Mouse (Mus musculus): ENCODE measurements around the gene Tgfbr3. TPM values are rescaled to one million over a fixed set of nuclear protein-coding genes. Genes with fewer than 3 reads are reported as not detected.

Tgfbr3 gene
- polyA plus RNA-seq, 1 experiment from 2014 or later: 38.2 TPM

DNA sequence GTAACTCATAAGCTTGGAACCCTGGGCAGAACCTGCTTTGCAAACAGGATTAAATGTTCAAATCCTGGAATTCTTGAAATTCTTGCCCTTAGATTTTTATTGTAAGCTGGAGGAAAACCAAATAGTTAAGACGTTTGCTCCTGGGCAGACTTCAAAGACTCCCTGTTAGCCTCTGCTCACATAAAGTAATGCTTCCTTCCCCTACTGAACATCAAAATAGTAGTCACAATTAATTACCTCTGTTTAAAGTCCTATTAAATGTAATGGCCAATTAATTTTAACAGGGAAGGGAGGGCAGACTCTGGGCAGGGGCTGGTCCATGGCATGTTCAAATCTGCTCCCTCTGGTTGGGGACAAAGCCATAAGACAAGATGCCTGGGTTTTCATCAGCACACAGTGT lies 49.2 kb downstream of the Tgfbr3 start:
- ATAC-seq (replicated peaks; ENCODE audit: low FRiP score): no peak
- H3K4me3 ChIP-seq (ENCODE audit: low read depth, low read length): no peak overlapping the region
- H3K27ac ChIP-seq (ENCODE audit: low read depth, low read length): no peak overlapping the region
- WGBS: 57% methylated on average over 1 of the region's 1 CpGs
- DNase-seq (ENCODE audit: low spot score): no peak
- H3K9me3 ChIP-seq (ENCODE audit: control insufficient read depth, low read length): no peaks in the 10 kb centered on the region
- H3K4me1 ChIP-seq (replicated peaks; ENCODE audit: control insufficient read depth, insufficient read depth, low read length): peaks cover 61% of the 10 kb centered on the region
- no peak overlapping the region for H3K9ac ChIP-seq (ENCODE audit: low read depth, low read length)
- H3K4me2 ChIP-seq: no peak overlapping the region
- H3K27me3 ChIP-seq (replicated peaks; ENCODE audit: control insufficient read depth, insufficient read depth, low read length): no peaks in the 10 kb centered on the region
- 0 out of 2 replicates have a peak, but pooled peaks cover 2% of the 10 kb centered on the region for H3K36me3 ChIP-seq (ENCODE audit: control insufficient read depth, insufficient read depth, low read length)

DNA sequence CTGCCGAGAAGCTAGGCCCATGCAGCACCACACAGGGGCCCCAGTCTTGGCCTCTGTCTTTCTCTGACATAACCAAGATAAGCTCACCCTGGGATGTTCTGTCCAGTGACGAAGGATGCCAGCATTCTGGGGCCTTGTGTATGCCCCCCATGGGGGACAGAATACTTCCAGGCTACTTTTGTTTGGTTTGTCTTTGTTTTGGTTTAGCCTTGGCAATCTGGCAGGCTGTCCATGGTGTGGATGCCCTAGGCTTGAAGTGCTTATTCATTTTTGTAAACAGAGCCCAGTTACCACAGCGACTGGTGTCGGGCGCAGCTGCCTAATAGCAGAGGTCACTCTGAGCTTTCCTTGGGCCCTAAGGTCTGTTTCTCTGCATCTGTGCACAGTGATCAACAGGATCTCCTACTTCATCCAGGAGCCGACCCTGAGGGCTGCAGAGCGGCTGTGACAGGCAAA lies 51.4 kb downstream of the Tgfbr3 start:
- no peak for DNase-seq (ENCODE audit: low spot score)
- peaks cover 68% of the 10 kb centered on the region for H3K4me1 ChIP-seq (replicated peaks; ENCODE audit: control insufficient read depth, insufficient read depth, low read length)
- peak; percentile 78 for ATAC-seq (replicated peaks; ENCODE audit: low FRiP score)

GRCm38 (mm10) chr5:107236975-107237374 lies 52.5 kb downstream of the Tgfbr3 start:
- H3K9me3 ChIP-seq (ENCODE audit: control insufficient read depth, low read length): no peaks in the 10 kb centered on the region
- H3K27ac ChIP-seq (ENCODE audit: low read depth, low read length): peak overlapping the region; percentile 86
- peaks cover 63% of the 10 kb centered on the region for H3K4me1 ChIP-seq (replicated peaks; ENCODE audit: control insufficient read depth, insufficient read depth, low read length)
- peak overlapping the region; percentile 49 for H3K9ac ChIP-seq (ENCODE audit: low read depth, low read length)
- H3K4me2 ChIP-seq: peak overlapping the region; percentile 45
- DNase-seq (ENCODE audit: low spot score) (no peak), ATAC-seq (replicated peaks; ENCODE audit: low FRiP score) (peak; percentile 73)
- H3K4me3 ChIP-seq (ENCODE audit: low read depth, low read length): no peak overlapping the region
- no peaks in the 10 kb centered on the region for H3K27me3 ChIP-seq (replicated peaks; ENCODE audit: control insufficient read depth, insufficient read depth, low read length)
- WGBS: 25% methylated on average over 6 of the region's 6 CpGs
- no peaks in the 10 kb centered on the region for H3K36me3 ChIP-seq (ENCODE audit: control insufficient read depth, insufficient read depth, low read length)

More for the DNA sequence above, 51.4 kb downstream of the Tgfbr3 start:
- 45% methylated on average over 7 of the region's 7 CpGs for WGBS
- H3K36me3 ChIP-seq (ENCODE audit: control insufficient read depth, insufficient read depth, low read length): no peaks in the 10 kb centered on the region
- H3K4me2 ChIP-seq: peak overlapping the region; percentile 45
- H3K27me3 ChIP-seq (replicated peaks; ENCODE audit: control insufficient read depth, insufficient read depth, low read length): no peaks in the 10 kb centered on the region
- H3K4me3 ChIP-seq (ENCODE audit: low read depth, low read length): no peak overlapping the region
- peak overlapping the region; percentile 49; the same call in 1 of the 2 replicates for H3K9ac ChIP-seq (ENCODE audit: low read depth, low read length)
- H3K27ac ChIP-seq (ENCODE audit: low read depth, low read length): peak overlapping the region; percentile 86
- no peaks in the 10 kb centered on the region for H3K9me3 ChIP-seq (ENCODE audit: control insufficient read depth, low read length)

DNA sequence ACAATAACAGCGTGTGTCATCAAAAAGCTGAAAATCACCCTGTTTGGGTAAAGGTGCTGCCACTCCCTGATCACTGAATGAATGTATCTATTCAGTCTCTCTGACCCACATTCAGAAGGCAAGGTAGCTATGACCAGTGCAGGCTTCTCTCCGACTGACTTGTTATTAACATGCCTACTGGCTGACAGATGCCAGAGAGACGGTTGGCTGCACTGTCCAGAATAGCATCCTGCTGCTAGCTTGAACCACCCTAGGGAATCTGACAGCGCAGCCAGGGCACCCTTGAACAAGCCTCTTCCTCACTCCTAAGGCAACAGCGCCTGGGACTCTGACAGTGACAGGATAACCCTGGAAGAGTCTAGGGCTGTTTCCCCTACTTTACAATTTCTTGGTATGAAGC lies 53.4 kb downstream of the Tgfbr3 start:
- no peaks in the 10 kb centered on the region for H3K27me3 ChIP-seq (replicated peaks; ENCODE audit: control insufficient read depth, insufficient read depth, low read length)
- DNase-seq (ENCODE audit: low spot score) (no peak), ATAC-seq (replicated peaks; ENCODE audit: low FRiP score) (no peak)
- H3K4me2 ChIP-seq: no peak overlapping the region; the same call in 1 of the 2 replicates
- no peak overlapping the region for H3K4me3 ChIP-seq (ENCODE audit: low read depth, low read length)
- peak overlapping the region; percentile 86 for H3K27ac ChIP-seq (ENCODE audit: low read depth, low read length)
- WGBS: 67% methylated on average over 5 of the region's 5 CpGs
- no peaks in the 10 kb centered on the region for H3K9me3 ChIP-seq (ENCODE audit: control insufficient read depth, low read length)
- peaks cover 67% of the 10 kb centered on the region for H3K4me1 ChIP-seq (replicated peaks; ENCODE audit: control insufficient read depth, insufficient read depth, low read length)
- H3K9ac ChIP-seq (ENCODE audit: low read depth, low read length): peak overlapping the region; percentile 49; the same call in 1 of the 2 replicates
- H3K36me3 ChIP-seq (ENCODE audit: control insufficient read depth, insufficient read depth, low read length): no peaks in the 10 kb centered on the region

GRCm38 (mm10) chr5:107233366-107234354 lies 55.8 kb downstream of the Tgfbr3 start:
- Histone ChIP-seq H3K36me3 (ENCODE audit: control insufficient read depth, insufficient read depth, low read length) (no peaks in the 10 kb centered on the region), H3K27me3 (replicated peaks; ENCODE audit: control insufficient read depth, insufficient read depth, low read length) (no peaks in the 10 kb centered on the region), H3K4me2 (peak overlapping the region; percentile 37), H3K9me3 (ENCODE audit: control insufficient read depth, low read length) (no peaks in the 10 kb centered on the region), H3K4me1 (replicated peaks; ENCODE audit: control insufficient read depth, insufficient read depth, low read length) (peaks cover 74% of the 10 kb centered on the region), H3K9ac (ENCODE audit: low read depth, low read length) (peak overlapping the region; percentile 15), H3K27ac (ENCODE audit: low read depth, low read length) (peak overlapping the region; percentile 39), H3K4me3 (ENCODE audit: low read depth, low read length) (no peak overlapping the region)
- ATAC-seq (replicated peaks; ENCODE audit: low FRiP score) (peak; percentile 62), DNase-seq (ENCODE audit: low spot score) (no peak)
- 45% methylated on average over 14 of the region's 14 CpGs for WGBS

- H3K27ac ChIP-seq (ENCODE audit: low read depth, low read length): no peak overlapping the region; the same call in 1 of the 2 replicates
- no peak overlapping the region for H3K4me3 ChIP-seq (ENCODE audit: low read depth, low read length)
- 0 out of 2 replicates have a peak overlapping the region, but pooled peaks have one; percentile 5 for H3K4me2 ChIP-seq
- H3K4me1 ChIP-seq (replicated peaks; ENCODE audit: control insufficient read depth, insufficient read depth, low read length): peaks cover 51% of the 10 kb centered on the region
- H3K9ac ChIP-seq (ENCODE audit: low read depth, low read length): no peak overlapping the region
- WGBS: 61% methylated on average over 6 of the region's 6 CpGs
- peaks cover 5% of the 10 kb centered on the region; the same call in 1 of the 2 replicates for H3K36me3 ChIP-seq (ENCODE audit: control insufficient read depth, insufficient read depth, low read length)
- ATAC-seq (replicated peaks; ENCODE audit: low FRiP score): peak; percentile 75
- DNase-seq (ENCODE audit: low spot score): no peak
- H3K9me3 ChIP-seq (ENCODE audit: control insufficient read depth, low read length): no peaks in the 10 kb centered on the region
- H3K27me3 ChIP-seq (replicated peaks; ENCODE audit: control insufficient read depth, insufficient read depth, low read length): no peaks in the 10 kb centered on the region
These were observed 59.2 kb downstream of the Tgfbr3 start for GRCm38 (mm10) chr5:107230189-107230588.

DNA sequence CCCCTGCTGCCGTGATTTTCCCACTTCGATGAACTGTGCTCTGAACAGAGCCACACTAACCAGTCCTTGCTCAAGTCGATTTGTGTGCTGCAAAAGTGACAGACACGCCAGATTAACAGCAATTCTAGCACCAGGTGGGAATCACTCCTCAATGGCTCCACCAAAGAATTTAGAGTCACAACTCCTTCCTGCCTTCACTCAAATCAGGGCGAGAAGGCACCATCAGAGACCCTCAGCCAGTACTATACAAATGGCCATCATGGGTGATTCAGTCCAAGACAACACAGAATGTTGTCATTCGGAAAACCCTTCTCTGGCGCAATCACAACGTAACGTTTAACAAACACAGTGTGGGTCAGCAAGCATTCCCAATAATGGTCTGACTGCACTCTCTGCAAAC lies 60.4 kb downstream of the Tgfbr3 start:
- ATAC-seq (replicated peaks; ENCODE audit: low FRiP score): no peak
- no peaks in the 10 kb centered on the region for H3K9me3 ChIP-seq (ENCODE audit: control insufficient read depth, low read length)
- H3K27me3 ChIP-seq (replicated peaks; ENCODE audit: control insufficient read depth, insufficient read depth, low read length): no peaks in the 10 kb centered on the region
- 76% methylated on average over 9 of the region's 9 CpGs for WGBS
- peaks cover 50% of the 10 kb centered on the region for H3K4me1 ChIP-seq (replicated peaks; ENCODE audit: control insufficient read depth, insufficient read depth, low read length)
- peaks cover 5% of the 10 kb centered on the region; the same call in 1 of the 2 replicates for H3K36me3 ChIP-seq (ENCODE audit: control insufficient read depth, insufficient read depth, low read length)
- no peak overlapping the region for H3K4me2 ChIP-seq
- H3K27ac ChIP-seq (ENCODE audit: low read depth, low read length): peak overlapping the region; percentile 3; the same call in 1 of the 2 replicates
- no peak overlapping the region for H3K9ac ChIP-seq (ENCODE audit: low read depth, low read length)
- DNase-seq (ENCODE audit: low spot score): no peak
- no peak overlapping the region for H3K4me3 ChIP-seq (ENCODE audit: low read depth, low read length)

- ATAC-seq (replicated peaks; ENCODE audit: low FRiP score) (no peak), DNase-seq (ENCODE audit: low spot score) (no peak)
- no peak overlapping the region for H3K4me2 ChIP-seq
- H3K9me3 ChIP-seq (ENCODE audit: control insufficient read depth, low read length): no peaks in the 10 kb centered on the region
- peaks cover 5% of the 10 kb centered on the region; the same call in 1 of the 2 replicates for H3K36me3 ChIP-seq (ENCODE audit: control insufficient read depth, insufficient read depth, low read length)
- peaks cover 54% of the 10 kb centered on the region for H3K4me1 ChIP-seq (replicated peaks; ENCODE audit: control insufficient read depth, insufficient read depth, low read length)
- no peak overlapping the region for H3K9ac ChIP-seq (ENCODE audit: low read depth, low read length)
- no peak overlapping the region for H3K27ac ChIP-seq (ENCODE audit: low read depth, low read length)
- H3K4me3 ChIP-seq (ENCODE audit: low read depth, low read length): no peak overlapping the region
- H3K27me3 ChIP-seq (replicated peaks; ENCODE audit: control insufficient read depth, insufficient read depth, low read length): no peaks in the 10 kb centered on the region
These were observed 61.8 kb downstream of the Tgfbr3 start for GRCm38 (mm10) chr5:107227580-107227979.
